Mouse (Mus musculus) kidney, postnatal 0 days (tissue): ENCODE data around the gene Zfp94. TPM values are rescaled to one million over a fixed set of nuclear protein-coding genes. Genes with fewer than 3 reads are reported as not detected.
A peak's percentile ranks its signal among the peaks of the same experiment; 100 is the strongest.

Experiments used
- ATAC-seq: fragments of 200-750 bp; cut with Nextera tagmentation; replicated peaks from 2 replicates; pipeline ENCODE4 v1.8.0; 2017; ENCODE audit warnings: low read depth, moderate number of reproducible peaks, moderate TSS enrichment, moderate library complexity; ENCODE audit not compliant: low FRiP score
- DNase-seq: peaks from one replicate; pipeline ENCODE4 v3.0.0-alpha.2; 2016; ENCODE audit warnings: low spot score
- H3K27ac ChIP-seq: fragments of 300-500 bp; sonication (generic); 2 replicates; pipeline ENCODE4 v1.5.1; 2014; ENCODE audit warnings: mild to moderate bottlenecking
- H3K27me3 ChIP-seq: fragments of 300-500 bp; sonication (generic); 2 replicates; pipeline ENCODE4 v1.6.1; 2014; ENCODE audit warnings: low read length, mixed read lengths; ENCODE audit not compliant: insufficient read depth
- H3K36me3 ChIP-seq: fragments of 300-500 bp; sonication (generic); 2 replicates; pipeline ENCODE4 v1.6.1; 2014; ENCODE audit warnings: low read length, mixed read lengths; ENCODE audit not compliant: insufficient read depth
- H3K4me1 ChIP-seq: fragments of 300-500 bp; sonication (generic); replicated peaks from 2 replicates; pipeline ENCODE4 v1.6.1; 2014; ENCODE audit warnings: antibody characterized with exemption, low read length, mixed read lengths; ENCODE audit not compliant: insufficient read depth
- H3K4me2 ChIP-seq: fragments of 300-500 bp; sonication (generic); 2 replicates; pipeline ENCODE4 v1.6.1; 2014; ENCODE audit warnings: mild to moderate bottlenecking, low read length, moderate library complexity, mixed read lengths
- H3K4me3 ChIP-seq: fragments of 300-500 bp; sonication (generic); replicated peaks from 2 replicates; pipeline ENCODE4 v1.5.1; 2014; ENCODE audit warnings: low read depth, low read length
- H3K9ac ChIP-seq: fragments of 300-500 bp; sonication (generic); 2 replicates; pipeline ENCODE4 v1.6.1; 2014; ENCODE audit warnings: low read depth, low read length
- H3K9me3 ChIP-seq: fragments of 300-500 bp; sonication (generic); replicated peaks from 2 replicates; pipeline ENCODE4 v1.6.1; 2016; ENCODE audit warnings: low read length, inconsistent platforms, mixed read lengths
- CTCF ChIP-seq: IDR thresholded peaks from 2 replicates; pipeline ENCODE4 v1.5.1; 2016; ENCODE audit warnings: antibody characterized with exemption, low read depth, mild to moderate bottlenecking, moderate library complexity
- WGBS: fragments of 180-500 bp; shearing (Covaris S2); extraction: QIAGEN DNeasy Blood & Tissue Kit; methylation state at CpG from one replicate; pipeline ENCODE4 v1.1.7; 2014; 5-methylcytosine and 5-hydroxymethylcytosine counted together
- polyA plus RNA-seq: library from polyadenylated mRNA; unstranded; fragments of >200 nt; fragmentation: Nextera tagmentation; extraction: Ambion mirVana; gene quantifications from 2 replicates; pipeline ENCODE4 v1.2.1, GENCODE M21; 2015

Zfp94 gene
- polyA plus RNA-seq, 1 experiment from 2014 or later = 9.8 TPM

DNA sequence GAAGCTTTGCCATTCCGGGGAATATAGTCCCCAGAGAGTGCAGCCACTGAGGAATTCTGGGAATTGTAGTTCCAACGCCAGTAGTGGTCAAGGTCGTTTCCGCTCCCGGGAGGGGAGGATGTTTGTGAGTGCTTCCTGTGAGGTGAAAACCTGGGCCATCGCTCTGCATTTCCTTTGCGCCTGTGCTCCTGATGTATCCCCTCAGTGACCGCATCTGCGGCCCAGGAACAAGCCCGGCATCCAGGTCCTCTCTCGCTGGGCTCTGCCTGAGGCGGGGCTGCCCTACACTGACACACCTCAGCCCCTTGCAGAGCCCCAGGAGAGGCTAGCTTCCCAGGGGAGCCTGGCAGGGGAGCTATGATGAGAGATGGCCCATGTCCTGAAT, 46.2 kb downstream of the Zfp94 start, which contains the start of gene Zfp93:
Gene Zfp93 (plus strand): TSS at position 133 of the 385 bp plus-strand sequence.
- DNase-seq (peak; percentile 96), ATAC-seq (peak; percentile 95)
- H3K9ac ChIP-seq = peak within 1 kb of the TSS; percentile 65
- H3K36me3 ChIP-seq = peaks cover 18% of the 10 kb centered on the region
- H3K4me2 ChIP-seq = peak within 1 kb of the TSS; percentile 91
- 0% methylated on average over 12 of the region's 12 CpGs for WGBS
- no peak for TF ChIP-seq CTCF
- peak within 1 kb of the TSS; percentile 68; the same call in 1 of the 2 replicates for H3K27ac ChIP-seq
- peak within 1 kb of the TSS; percentile 63 for H3K4me3 ChIP-seq
- H3K9me3 ChIP-seq = no peaks in the 10 kb centered on the region
- no peaks in the 10 kb centered on the region for H3K27me3 ChIP-seq
- H3K4me1 ChIP-seq = peaks cover 4% of the 10 kb centered on the region; the same call in 1 of the 2 replicates

DNA sequence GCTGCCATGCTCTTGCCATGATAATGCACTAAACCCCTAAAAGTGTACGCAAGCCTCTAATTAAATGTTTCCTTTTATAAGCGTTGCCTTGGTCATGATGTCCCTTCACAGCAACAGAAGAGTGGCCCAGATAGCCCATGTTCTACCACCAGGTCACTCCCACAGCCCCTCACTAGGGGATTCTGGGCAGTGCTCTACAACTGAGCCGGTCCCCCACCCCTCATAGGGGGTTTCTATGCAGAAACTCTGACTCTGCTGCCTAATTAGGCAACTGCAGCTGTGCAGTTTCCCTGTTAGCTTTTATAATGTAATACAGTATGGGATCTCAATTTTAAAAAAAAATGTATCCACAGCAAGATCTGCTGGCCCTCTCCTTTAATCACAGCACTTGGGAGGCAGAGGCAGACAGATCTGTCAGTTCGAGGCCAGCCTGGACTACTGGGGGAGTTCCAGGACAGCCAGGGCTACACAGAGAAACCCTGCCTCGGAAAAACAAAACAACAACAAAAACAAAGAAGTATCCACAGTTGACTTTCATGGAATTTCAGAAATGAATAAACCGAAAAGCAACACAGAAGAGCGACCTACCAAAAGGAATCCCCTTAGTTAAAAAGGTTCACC, 46.7 kb downstream of the Zfp94 start:
- H3K4me1 ChIP-seq = peaks cover 4% of the 10 kb centered on the region; the same call in 1 of the 2 replicates
- TF ChIP-seq CTCF = no peak
- peak overlapping the region; percentile 63 for H3K4me3 ChIP-seq
- H3K36me3 ChIP-seq = peaks cover 14% of the 10 kb centered on the region
- 0 out of 2 replicates have a peak overlapping the region, but pooled peaks have one; percentile 68 for H3K27ac ChIP-seq
- ATAC-seq (peak; percentile 41; the same call in 1 of the 2 replicates), DNase-seq (no peak)
- 36% methylated on average over 7 of the region's 7 CpGs for WGBS
- no peaks in the 10 kb centered on the region for H3K9me3 ChIP-seq
- H3K9ac ChIP-seq = peak overlapping the region; percentile 65
- H3K4me2 ChIP-seq = peak overlapping the region; percentile 91
- H3K27me3 ChIP-seq = no peaks in the 10 kb centered on the region

DNA sequence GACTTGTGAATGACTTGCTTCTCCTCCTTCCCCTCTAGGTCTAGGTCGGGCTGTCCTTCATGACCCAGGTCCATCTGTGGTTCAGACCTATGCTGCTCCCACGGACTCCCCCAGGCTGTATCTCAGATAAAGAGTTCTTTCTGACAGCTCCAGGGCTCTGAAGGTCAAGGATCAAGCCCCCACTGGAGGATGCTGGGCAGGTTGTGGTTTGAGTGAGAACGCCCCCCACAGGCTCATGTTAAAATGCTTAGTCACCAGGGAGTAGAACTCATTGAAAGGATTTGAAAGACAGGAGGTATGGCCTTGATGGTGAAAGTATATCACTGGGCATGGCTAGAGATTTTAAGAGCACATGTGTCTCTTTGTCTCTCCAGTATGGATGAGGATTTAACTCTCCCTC, 47.2 kb downstream of the Zfp94 start:
- WGBS = 79% methylated on average over 3 of the region's 3 CpGs
- DNase-seq (no peak), ATAC-seq (no peak)
- Histone ChIP-seq H3K9ac (no peak overlapping the region), H3K9me3 (no peaks in the 10 kb centered on the region), H3K36me3 (peaks cover 8% of the 10 kb centered on the region; the same call in 1 of the 2 replicates), H3K4me1 (peaks cover 4% of the 10 kb centered on the region; the same call in 1 of the 2 replicates), H3K27ac (no peak overlapping the region), H3K4me3 (no peak overlapping the region), H3K4me2 (no peak overlapping the region), H3K27me3 (no peaks in the 10 kb centered on the region)
- no peak for TF ChIP-seq CTCF

- TF ChIP-seq CTCF = no peak
- DNase-seq (no peak), ATAC-seq (no peak)
- WGBS = 71% methylated on average over 24 of the region's 24 CpGs
- peaks cover 4% of the 10 kb centered on the region; the same call in 1 of the 2 replicates for H3K4me1 ChIP-seq
- H3K36me3 ChIP-seq = 0 out of 2 replicates have a peak, but pooled peaks cover under 1% of the 10 kb centered on the region
- no peak overlapping the region for H3K9ac ChIP-seq
- H3K4me2 ChIP-seq = no peak overlapping the region
- no peaks in the 10 kb centered on the region for H3K27me3 ChIP-seq
- H3K4me3 ChIP-seq = no peak overlapping the region
- no peaks in the 10 kb centered on the region for H3K9me3 ChIP-seq
- H3K27ac ChIP-seq = no peak overlapping the region
Observed at GRCm38 (mm10) chr7:24268176-24269155, 48.0 kb downstream of the Zfp94 start.

GRCm38 (mm10) chr7:24260000-24260312, 56.5 kb downstream of the Zfp94 start:
- ATAC-seq = no peak
- no peak for DNase-seq
- WGBS = 89% methylated on average over 4 of the region's 4 CpGs

DNA sequence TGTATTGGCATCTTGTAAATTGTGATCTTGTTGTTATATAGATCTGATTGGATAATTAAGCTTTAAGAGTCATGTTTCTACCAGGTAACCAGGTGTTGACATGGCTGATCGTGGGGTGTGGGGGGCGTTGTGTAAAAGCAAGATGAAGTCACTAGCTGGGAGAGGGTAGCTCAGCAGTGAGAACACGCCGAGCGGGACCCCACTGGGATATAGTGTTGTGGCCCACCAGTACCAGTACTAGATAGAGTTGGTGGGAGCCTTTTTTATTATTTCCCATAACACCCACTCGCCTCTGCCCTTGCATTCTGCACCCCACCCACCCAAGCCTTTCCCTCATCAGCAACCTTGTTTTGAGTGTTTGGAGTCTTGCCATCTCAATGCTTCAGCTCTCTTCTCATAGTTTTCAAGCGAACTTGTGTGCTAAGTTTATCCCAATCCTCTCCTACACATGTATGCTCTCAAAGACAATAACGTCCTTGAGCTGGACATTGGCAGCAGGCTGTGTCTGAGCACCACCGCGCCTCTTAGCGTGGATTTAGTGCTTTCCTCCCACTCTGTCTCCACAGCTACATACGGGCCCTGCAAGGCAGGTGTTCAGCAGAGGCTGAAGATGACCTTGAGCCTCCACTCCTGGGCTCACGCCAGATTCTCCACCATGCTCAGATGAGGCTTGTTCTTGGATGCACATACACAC, 57.0 kb downstream of the Zfp94 start:
- Histone ChIP-seq H3K9me3 (no peaks in the 10 kb centered on the region), H3K9ac (no peak overlapping the region), H3K27me3 (no peaks in the 10 kb centered on the region), H3K4me3 (no peak overlapping the region), H3K4me1 (no peaks in the 10 kb centered on the region), H3K27ac (no peak overlapping the region), H3K36me3 (peaks cover 20% of the 10 kb centered on the region; the same call in 1 of the 2 replicates), H3K4me2 (no peak overlapping the region)
- WGBS = 89% methylated on average over 13 of the region's 13 CpGs
- no peak for TF ChIP-seq CTCF
- DNase-seq = no peak
- ATAC-seq = no peak

More at GRCm38 (mm10) chr7:24260000-24260312, 56.5 kb downstream of the Zfp94 start:
- Histone ChIP-seq H3K27me3 (no peaks in the 10 kb centered on the region), H3K4me2 (no peak overlapping the region), H3K27ac (no peak overlapping the region), H3K9ac (no peak overlapping the region), H3K36me3 (peaks cover 20% of the 10 kb centered on the region; the same call in 1 of the 2 replicates), H3K4me1 (no peaks in the 10 kb centered on the region), H3K9me3 (no peaks in the 10 kb centered on the region), H3K4me3 (no peak overlapping the region)
- no peak for TF ChIP-seq CTCF
